Mouse (Mus musculus) lung, postnatal 14 days (tissue): Measurements from ENCODE around the gene Smim14.

Experiments
- DNase-seq: peaks from one replicate; pipeline ENCODE4 v3.0.0; 2021

Gene Smim14

DNA sequence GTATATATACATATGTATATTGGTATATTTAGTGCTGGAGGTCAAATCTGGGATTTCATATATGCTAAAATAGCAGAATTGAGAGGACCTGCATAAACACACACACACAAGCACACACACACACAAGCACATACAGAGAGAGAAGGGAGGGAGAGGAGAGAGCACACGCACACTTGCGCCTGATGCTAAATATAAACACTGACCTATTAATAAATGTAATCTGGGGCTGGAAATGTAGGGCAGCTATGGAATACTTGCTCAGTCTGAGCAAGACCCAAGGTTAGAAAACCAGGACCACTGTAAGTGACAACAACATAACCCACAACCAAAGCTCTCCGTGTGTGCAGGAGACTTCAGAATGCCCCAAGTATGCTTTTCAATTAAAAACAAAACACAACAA is 77.5 kb downstream of the Smim14 start:
- no peak for DNase-seq

DNA sequence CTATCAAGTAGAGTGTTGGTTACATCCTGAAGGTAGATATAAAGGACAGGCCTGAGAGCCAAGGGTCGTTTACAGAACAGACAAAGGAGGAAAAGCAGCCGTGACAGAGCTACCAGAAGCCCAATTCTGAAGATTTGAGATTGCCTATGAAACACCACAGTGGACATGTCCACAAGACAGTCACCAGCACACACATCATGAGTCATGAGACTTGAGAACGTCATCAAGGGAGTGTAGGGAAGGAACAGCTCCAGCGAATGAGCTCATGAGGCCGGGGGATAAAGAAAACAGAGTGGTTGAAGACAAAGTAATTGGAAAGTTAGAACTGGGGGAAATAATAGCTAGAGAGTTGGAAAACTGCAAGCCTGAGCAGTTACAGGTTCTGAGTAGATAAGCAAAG is 79.1 kb downstream of the Smim14 start:
- DNase-seq = no peak

DNA sequence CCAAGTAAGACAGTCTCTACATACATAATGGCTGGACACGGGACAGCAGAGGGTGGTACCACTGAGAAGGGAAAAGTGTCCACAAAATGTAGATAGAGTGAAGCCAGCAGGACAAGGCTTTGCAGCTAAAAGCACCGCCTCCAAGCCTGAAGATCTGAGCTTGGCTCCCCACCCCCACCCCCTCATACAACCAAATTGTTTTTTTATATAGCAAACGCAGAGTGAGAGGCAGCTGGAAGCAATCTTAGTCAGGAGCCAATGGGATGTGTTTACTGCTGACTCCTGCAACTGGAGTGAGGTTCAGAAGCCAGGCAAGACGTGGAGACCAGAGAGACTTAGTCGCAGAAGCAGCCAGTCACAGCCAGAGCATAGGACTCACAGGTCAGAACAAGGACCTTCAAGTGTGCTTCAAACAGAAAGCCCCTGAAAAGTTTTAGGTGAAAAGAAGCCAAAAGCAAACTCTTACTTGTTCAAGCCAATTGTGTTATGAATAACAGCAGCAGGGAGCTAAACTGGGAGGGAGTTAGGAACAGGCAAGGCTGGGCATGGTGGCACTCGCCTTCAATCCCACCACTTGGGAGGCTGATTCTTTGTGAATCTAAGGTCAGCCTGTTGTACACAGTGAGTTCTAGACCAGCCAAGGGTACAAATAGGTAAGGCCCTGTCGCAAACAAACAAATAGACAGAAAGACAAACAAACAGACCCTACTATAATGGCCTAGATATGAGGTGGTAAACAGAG is 79.7 kb downstream of the Smim14 start:
- DNase-seq = peak; percentile 45

DNA sequence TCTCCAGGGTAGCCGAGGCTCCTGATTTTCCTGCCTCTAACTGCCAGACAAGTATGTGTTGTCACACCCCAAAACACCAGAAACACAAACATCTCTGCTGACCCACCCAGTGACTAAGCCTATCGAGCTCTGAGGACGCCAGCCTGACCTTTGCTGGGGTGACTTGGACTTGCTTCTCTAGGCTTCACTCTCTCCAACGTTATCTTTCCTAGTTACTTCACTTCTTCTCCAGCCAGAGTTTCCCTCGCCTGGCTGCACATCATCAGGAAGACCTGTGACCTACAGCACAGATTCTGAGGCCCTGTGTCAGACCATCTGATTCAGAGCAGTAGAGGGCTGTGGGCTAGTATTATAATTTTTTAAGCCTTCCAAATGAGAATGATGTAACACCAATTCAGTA is 82.2 kb downstream of the Smim14 start:
- DNase-seq = no peak

DNA sequence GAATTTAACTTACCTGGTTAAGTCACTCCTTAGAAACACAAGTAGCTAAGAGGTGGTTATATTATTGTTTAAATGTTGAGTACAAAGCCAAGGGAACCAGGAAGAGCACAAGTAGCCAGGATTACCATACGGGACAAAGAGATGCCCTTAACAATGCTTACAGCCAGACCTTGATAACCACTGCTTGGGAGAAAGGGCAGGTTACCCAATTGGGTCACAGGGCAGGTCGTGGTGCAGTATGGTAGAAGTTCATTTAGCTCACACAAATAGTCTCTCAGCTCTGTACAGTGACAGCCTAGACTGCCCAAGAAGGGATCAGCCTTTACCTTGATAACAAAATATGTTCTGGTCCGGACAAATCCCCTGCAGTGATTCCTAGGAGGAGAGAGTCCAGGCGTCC is 88.0 kb downstream of the Smim14 start:
- DNase-seq = no peak

DNA sequence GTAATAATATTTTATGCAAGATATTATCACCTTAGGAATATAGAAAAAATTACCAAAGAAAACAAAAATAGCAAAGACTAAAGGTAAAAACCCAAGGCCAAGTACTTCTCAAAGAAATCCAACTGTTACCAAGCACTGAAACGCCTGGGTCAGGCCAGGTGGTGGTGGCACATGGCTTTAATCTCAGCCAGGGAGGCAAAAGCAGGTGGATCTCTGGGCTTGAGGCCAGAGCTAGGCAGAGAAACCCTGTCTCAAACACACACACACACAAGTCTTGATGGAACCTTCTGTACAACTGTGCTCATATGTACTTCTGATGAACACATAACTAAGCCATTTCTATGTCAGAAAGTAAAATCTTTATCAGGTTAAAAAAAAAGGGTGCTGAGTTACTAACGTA is 89.2 kb downstream of the Smim14 start:
- no peak for DNase-seq

DNA sequence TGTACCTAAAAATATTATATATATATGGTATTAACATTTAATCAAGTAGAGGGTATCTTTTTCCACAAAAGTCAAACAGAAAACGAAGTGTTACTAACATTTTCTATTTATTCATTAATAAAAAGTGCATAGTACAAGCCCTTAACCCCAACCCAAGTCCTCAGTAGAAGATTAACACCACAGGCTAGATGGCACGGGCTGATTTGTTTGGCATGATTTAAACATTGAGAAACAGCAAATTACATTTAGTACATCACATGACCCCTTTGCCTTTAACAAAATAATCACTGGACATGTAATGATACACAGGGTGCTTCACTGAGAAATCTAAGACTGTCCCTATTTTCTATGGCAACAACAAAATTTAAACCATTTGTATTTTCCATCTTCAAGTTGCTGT is 90.2 kb downstream of the Smim14 start:
- DNase-seq = no peak

DNA sequence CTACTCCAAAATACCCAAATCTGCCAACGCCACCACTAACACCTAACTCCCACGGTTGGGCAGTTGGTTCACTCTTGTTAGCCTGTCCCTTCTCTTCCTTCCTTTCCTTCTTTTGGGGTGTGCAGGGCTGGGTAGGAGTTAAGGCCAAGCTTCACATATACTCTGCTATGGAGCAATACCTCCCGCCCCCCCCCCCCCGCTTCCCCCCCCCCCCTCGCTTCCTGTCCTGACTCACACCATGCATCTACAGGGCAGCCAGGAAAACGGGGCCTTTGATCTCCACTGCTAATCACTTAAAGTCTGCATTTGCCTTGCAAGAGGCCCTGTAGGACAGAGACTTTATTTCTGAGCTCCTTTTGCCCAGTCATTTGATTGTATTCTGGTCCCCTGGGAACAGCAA is 92.0 kb downstream of the Smim14 start:
- no peak for DNase-seq

DNA sequence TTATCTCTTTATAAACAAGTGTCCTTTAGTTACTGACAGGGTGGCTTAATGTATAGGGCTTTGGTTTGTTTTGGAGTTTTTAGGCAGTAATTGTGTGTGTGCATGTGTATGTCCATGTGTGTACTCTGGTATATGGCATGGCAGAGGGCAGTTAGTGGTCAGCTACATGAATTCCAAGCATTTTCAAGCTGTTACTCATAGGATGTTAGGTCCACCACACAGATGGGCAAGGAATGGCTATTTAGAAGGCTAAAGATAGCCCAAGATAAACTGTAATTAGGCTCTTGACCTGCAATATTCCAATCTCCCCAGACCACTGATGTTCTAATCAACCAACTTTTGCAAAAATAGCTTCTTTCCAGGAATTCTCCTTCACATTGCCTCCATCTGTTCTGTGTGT is 98.9 kb downstream of the Smim14 start:
- no peak for DNase-seq

DNA sequence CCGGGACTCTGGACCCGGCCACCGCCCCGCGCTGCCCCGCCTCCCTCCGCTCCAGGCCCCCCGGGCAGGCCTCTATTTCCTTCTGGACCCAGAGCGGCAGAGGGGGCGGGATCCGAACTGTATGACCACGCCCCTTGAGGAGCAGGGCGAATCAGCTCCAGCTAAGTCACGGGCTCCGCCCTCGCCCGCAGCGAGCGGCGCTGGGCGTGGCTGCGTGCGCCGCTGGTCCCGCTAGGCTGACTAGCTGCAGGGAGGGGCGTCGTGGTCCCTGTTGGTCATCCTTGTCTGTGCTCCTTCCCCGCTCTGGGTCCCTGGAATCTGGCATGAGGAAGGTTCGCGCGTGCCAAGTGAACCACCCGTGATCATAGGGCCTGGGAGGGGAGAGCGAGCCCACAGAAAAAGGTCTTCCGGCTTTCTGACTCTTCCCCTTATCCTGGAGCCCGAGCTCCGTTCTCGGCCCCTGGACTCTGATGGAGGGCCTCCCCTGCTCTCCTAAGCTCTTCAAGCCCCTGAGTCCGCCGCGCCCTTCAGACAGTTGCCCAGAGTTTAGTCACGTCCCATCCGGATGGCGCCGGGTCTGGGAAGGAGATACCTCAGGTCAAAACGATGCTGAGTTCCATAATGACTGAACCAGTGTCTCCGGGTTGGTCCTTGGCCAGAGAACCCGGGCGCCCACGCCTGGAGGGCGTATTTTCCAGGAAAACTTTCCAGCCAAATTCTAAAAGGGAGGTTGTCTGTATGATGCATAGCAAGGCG is 101.0 kb downstream of the Smim14 start, which contains the start of gene Ugdh:
Gene Ugdh (minus strand): TSS at position 144 of the 756 bp plus-strand sequence.
- peak; percentile 98 for DNase-seq

DNA sequence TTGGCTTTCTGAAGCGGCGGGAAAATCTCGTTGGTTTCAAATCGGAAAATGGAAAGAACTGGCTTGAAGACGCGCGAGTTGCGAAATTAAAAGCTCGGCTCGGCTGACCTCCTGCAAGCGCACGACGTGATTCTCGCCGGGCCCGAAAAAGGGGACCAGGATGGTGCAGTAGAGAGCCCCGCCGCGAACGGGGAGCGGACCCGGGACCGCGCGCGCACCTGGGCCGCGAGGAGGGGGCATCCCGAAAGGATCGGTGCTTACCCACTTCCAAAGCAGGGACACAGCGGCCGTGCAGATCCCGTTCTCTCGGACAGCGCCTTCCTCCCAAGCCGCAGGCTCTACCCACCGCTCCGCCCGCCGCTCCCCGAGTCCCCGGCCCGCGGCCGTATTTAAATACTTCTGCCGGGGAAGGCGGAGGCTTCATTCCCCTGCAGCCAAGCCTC is 101.6 kb downstream of the Smim14 start:
- no peak for DNase-seq

DNA sequence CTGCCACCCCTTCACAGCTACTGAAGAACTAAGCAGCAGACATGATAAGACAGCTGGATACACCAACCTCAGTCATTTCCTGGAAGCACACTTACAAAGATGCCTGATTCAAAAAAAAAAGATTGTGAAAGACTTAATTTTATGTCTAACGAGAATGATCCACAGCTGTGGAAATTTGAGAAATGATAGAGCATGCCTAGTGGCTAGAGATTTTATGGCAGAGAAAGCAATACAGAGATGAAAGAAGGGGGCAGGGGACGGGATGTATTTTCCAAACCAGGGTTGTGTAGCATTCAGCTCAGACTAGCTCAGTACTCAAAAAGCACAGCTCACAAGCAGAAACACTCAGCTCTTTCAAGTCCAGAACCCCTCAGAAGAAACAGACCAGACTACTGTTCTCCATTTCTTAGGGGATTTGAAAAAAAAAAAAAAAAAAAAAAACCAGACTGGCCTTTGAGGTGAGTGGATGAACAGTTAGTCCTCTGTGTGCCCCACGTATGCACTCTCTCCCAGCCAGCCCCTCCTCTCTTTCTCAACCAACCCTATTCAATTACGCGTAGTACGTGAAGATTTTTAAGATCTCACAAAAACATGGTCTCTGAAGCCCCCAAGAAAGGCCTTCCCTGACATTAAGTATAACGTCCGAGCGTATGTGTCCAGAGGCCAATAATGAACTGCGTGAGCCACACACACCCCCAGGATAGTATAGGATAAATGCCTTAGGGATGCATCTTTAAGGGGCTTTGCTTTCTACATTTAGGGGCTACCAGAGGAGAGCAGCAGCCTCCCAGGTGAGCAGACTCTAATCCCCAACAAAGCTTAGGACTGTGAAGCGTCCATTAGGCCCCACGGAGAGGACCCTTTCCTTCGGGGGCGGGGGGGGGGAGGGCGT is 102.3 kb downstream of the Smim14 start:
- DNase-seq = no peak

DNA sequence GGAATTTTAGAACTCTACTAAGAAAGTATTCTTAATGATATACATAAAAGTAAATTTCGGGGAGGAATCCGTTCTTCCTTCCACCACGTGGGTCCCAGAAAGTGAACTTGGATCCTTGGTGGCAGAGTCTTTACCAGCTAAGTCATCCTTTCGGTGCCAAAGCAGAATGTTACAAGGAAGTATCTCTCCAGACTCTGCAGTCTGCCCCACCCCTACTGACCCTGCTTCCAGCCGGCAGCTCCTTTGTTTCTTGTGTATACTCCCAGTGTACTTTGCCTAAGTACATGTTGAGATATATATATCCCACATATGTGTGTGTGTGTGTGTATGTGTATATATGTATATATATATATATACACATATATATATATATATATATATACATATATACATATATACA is 107.5 kb downstream of the Smim14 start:
- DNase-seq = no peak

DNA sequence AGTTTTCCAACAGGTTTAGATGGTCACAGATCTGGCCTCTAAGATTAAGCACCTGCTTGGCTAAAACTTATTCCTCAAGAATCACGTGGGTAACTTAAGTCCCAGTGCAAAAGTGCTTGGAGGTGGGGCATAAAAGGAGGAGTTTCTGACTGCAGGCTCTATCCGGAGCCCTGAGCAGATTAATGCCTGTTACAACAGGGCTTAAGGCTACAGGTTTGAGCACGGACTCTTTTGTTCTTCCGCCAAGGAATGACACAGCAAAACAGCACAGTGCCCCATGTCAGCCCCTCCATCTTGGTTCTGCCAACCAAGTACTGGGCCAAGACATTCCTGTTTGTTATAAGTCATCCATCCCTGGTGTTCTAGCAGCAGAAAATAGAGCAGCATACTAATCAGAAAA is 108.7 kb downstream of the Smim14 start:
- no peak for DNase-seq

DNA sequence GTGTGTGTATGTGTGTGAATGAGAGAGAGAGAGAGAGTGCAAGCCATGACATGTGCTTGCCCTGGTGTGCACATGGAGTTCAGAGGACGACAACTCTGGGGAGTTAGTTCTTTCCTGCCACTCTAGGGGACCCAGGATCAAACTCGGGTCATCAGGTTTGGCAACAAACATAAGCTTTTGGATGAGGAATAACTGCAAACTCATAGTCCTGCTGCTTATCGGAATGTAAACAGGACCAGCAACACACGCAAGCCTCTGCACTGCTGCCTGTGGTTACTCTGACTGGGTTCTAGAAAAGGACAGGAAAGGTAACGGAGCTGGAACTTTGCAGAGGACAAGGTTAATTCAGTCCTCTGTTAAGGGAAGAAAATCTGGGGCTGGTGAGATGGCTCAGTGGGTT is 111.7 kb downstream of the Smim14 start:
- DNase-seq = no peak

DNA sequence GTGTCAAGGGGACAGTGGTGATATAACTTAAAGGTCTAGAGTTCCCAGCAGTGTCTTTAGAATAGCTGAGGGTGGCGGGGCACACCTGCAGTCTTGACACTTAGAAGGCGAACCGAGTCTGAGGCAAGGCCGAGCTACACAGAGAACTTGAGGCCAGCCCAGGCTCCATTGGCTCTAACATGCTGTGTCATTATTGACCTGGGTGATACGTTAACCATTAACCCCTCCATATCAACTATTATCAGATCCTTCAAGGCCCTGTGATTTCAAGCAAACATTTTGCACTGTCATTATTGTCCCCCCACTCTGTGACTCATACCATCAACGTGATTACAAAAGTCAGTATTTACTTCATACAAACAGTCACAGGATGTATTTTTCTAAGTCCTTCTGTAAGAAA is 112.8 kb downstream of the Smim14 start:
- no peak for DNase-seq

DNA sequence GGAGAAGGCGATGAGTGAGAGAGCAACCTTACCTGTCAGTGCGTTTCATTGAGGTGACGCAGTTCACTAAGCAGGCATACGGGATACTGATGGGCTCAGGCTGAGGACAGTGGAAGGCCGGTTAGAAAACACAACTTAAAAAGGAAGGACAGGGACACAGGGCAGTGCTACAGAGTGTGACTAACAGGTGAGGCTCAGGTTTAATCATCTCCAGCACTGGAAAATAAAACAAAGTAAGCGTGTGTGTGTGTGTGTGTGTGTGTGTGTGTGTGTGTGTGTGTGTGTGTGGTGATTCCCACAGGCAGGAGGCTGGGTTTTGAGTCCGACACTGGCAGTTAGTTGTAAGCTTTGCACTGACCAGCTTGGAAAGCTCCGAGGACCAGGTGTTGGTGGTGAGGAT is 114.2 kb downstream of the Smim14 start:
- DNase-seq = no peak

DNA sequence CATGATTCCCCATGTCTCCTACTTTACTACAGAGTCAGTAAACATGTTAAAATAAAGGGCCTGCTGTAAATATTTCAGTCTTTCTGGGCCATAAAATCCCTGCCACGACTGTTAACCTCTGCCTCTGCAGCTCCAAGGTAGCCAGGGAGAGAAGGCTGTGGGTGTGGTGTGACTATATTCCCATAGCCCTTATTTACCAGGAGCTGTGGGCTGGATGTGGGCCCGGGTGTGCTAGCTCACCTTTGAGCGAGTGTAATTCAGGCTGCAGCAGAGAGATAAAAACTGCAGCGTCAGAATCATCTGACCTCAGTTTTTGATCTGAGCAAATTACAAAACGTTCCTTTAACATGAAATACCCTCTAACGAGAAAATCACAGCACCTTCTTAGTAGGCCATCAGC is 116.2 kb downstream of the Smim14 start:
- no peak for DNase-seq

DNA sequence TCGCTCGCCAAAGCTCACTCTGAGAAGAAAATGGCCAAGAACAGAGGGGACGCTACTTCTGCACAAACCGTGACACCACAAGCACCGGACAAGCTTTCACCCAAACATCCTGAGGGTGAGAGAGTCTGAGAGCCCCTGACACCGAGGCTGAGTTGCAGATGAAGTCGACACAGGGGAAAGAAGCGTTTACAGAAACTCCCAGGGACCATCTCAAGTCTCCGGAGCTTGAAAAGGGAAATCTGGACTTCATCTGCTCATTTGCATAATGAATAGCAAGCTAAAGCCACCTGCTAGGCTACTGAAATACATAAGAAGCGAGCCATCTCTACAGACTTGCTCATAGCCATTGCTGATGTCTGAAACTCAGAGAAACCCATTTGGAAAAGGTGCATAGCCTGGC is 117.8 kb downstream of the Smim14 start:
- DNase-seq = no peak

DNA sequence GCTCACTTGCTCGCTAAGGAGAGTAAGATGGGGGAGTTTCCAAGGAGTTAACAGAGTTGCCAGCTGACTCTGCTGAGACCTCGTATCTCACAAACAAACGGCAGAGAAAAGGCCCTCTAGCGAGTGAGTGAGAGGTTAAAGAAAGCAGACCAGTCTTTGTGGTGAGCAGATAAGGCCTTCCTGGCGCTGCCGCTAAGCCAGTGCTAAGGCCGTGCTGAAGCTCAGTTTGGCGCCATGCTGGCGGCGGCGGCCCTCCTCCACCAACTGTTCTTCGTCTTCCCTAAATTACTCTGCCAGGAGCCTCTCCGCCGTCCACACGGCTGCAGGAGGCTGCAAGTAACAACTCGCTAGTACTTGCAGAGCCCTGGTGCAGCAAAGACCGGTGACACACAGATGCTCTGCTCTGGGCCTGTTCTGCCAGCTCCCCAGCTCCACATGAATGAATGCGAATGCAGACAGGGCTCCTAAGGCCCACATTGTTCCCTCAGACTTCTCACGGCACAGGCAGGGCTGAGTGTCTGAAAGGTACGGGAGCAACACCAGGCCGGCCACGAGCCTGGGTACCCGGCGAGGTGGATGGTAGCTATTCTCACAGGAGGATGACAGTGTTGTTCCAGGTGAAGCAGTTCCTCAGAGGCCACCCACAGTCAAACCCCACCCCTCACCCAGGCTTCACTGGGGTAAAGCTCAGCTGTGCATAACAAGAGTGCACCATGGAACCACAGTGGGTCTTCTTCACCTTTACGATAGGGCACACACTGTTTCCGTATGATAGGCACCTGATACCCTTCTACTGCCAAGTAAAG is 121.1 kb downstream of the Smim14 start:
- DNase-seq = no peak

DNA sequence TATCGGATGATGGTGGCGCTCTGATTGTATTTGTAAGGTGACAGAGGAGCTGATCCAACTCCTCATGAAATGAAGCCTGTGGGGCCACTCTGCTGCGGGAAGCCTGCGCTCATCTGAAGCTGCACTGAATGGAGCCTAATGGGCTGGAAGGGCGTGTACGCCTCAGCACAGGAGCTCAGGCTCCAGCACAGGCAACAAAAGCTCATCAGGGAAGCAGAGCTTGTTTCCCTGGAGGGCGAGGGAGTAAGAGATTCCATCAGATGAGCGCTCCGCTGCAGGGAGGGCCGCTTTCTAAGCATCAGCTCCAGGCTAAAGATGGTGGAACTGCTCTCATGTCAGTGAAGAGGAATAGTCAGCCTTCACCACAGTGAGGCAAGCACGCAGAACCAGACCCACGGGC is 129.0 kb downstream of the Smim14 start:
- no peak for DNase-seq

DNA sequence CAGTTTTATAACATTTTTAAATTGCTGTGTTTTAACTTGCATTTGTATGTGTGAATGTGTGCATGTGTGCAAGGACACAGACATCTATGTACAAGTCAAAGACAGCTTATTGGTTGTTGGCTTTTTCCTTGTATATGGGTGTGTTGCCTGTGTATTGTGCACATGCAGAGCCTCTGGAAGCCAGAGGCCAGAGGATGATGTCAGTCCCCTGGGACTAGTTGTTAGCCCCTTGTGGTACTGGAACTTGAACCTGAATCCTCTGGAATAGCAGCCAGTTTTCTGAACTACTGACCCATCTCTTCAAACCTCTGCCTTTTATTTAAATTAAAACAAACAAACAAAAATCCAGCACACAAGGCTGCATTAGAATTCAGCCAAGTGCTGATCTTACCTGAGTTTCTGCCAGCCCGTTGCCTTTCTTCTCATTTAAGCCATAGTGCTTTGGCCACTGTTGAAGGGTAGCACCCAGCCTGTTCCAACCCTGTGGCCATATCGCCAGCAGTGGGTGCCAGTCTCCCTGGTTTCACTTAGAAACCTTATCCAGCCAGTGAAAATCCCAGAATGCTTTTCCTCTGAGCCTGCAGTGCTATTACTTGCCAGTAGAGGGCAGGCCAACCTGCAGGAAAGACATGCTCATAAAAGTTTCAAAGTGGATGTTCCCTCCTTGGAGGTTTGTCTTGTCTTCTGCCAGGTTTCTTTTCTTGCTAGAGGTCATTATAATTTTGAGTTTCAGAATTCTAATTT is 135.6 kb downstream of the Smim14 start:
- DNase-seq = peak; percentile 83
